Mouse (Mus musculus) heart, embryonic 13.5 days (tissue): ENCODE data around the gene Senp7. TPM values are rescaled to one million over a fixed set of nuclear protein-coding genes. Genes with fewer than 3 reads are reported as not detected.

ENCODE experiments used
- ATAC-seq: fragments of 200-750 bp; cut with Nextera tagmentation; 2 replicates; pipeline ENCODE4 v1.8.0; 2017; ENCODE audit warnings: moderate TSS enrichment; ENCODE audit not compliant: insufficient number of reproducible peaks, low FRiP score, low TSS enrichment; ENCODE audit errors: extremely low read depth
- H3K27ac ChIP-seq: fragments of 300-500 bp; sonication (generic); replicated peaks from 2 replicates; pipeline ENCODE4 v1.5.1; 2015; ENCODE audit warnings: moderate library complexity, mild to moderate bottlenecking, inconsistent platforms
- H3K27me3 ChIP-seq: fragments of 300-500 bp; sonication (generic); replicated peaks from 2 replicates; pipeline ENCODE4 v1.6.1; 2015; ENCODE audit warnings: mild to moderate bottlenecking, inconsistent platforms
- H3K36me3 ChIP-seq: fragments of 300-500 bp; sonication (generic); 2 replicates; pipeline ENCODE4 v1.6.1; 2015; ENCODE audit warnings: mild to moderate bottlenecking, inconsistent platforms
- H3K4me1 ChIP-seq: fragments of 300-500 bp; sonication (generic); 2 replicates; pipeline ENCODE4 v1.6.1; 2015; ENCODE audit warnings: inconsistent platforms
- H3K4me2 ChIP-seq: fragments of 300-500 bp; sonication (generic); 2 replicates; pipeline ENCODE4 v1.6.1; 2015; ENCODE audit warnings: inconsistent platforms, mild to moderate bottlenecking, moderate library complexity
- H3K4me3 ChIP-seq: fragments of 300-500 bp; sonication (generic); 2 replicates; pipeline ENCODE4 v1.5.1; 2015; ENCODE audit warnings: moderate library complexity, mild to moderate bottlenecking, inconsistent platforms
- H3K9ac ChIP-seq: fragments of 300-500 bp; sonication (generic); 2 replicates; pipeline ENCODE4 v1.6.1; 2015; ENCODE audit warnings: inconsistent platforms, mild to moderate bottlenecking, moderate library complexity
- H3K9me3 ChIP-seq: fragments of 300-500 bp; sonication (generic); 2 replicates; pipeline ENCODE4 v1.6.1; 2016; ENCODE audit warnings: inconsistent platforms
- WGBS: fragments of 180-500 bp; shearing (Covaris S2); methylation state at CpG from one replicate; pipeline ENCODE4 v1.1.7; 2015; ENCODE audit warnings: mixed read lengths; 5-methylcytosine and 5-hydroxymethylcytosine counted together
- microRNA-seq: library from miRNA; unstranded; fragments of <30 nt; microRNA quantifications from one replicate; pipeline ENCODE4, GENCODE M21; 2016
- polyA plus RNA-seq: library from polyadenylated mRNA; unstranded; fragments of >200 nt; fragmentation: Nextera tagmentation; extraction: Ambion mirVana; gene quantifications from 2 replicates; pipeline ENCODE4 v1.2.1, GENCODE M21; 2015

Gene Senp7
- polyA plus RNA-seq, 1 experiment from 2014 or later, result 19.0 TPM

- Histone ChIP-seq H3K9me3 (no peaks in the 10 kb centered on the region), H3K4me2 (no peak overlapping the region), H3K9ac (no peak overlapping the region), H3K27me3 (no peaks in the 10 kb centered on the region), H3K4me3 (no peak overlapping the region), H3K4me1 (0 out of 2 replicates have a peak, but pooled peaks cover 3% of the 10 kb centered on the region), H3K27ac (no peak overlapping the region), H3K36me3 (peaks cover 10% of the 10 kb centered on the region)
- 48% methylated on average over 10 of the region's 10 CpGs for WGBS
- ATAC-seq, result no peak
Observed at GRCm38 (mm10) chr16:56231300-56231699, 183.2 kb downstream of the Senp7 start.

GRCm38 (mm10) chr16:56232736-56233135, 184.6 kb downstream of the Senp7 start:
- Histone ChIP-seq H3K27ac (no peak overlapping the region), H3K27me3 (no peaks in the 10 kb centered on the region), H3K9me3 (no peaks in the 10 kb centered on the region), H3K4me1 (peaks cover 8% of the 10 kb centered on the region), H3K4me2 (no peak overlapping the region), H3K36me3 (peaks cover 10% of the 10 kb centered on the region), H3K9ac (no peak overlapping the region), H3K4me3 (no peak overlapping the region)
- ATAC-seq, result no peak
- 75% methylated on average over 10 of the region's 10 CpGs for WGBS

Small RNA genes lying within 50 kb of the gene (microRNA-seq; reads per million reads assigned to microRNA genes)
- not detected for gene Gm24047

Other genes with a start within 250 kb of the Senp7 start
- 2.1 and 2.5 TPM in 2 replicates for gene Nfkbiz, start 209.4 kb upstream of the Senp7 start, polyA plus RNA-seq
- 0.53 and 0.59 TPM in 2 replicates for gene Nxpe3, start 153.1 kb upstream of the Senp7 start, polyA plus RNA-seq
- 7.5 and 9.1 TPM in 2 replicates for gene Cep97, start 113.5 kb upstream of the Senp7 start, polyA plus RNA-seq
- 547 and 552 TPM in 2 replicates for gene Rpl24, start 82.1 kb upstream of the Senp7 start, polyA plus RNA-seq
- 10.7 and 11.3 TPM in 2 replicates for gene Zbtb11, start 74.5 kb upstream of the Senp7 start, polyA plus RNA-seq
- 144 and 158 TPM in 2 replicates for gene Pcnp, start 18.6 kb upstream of the Senp7 start, polyA plus RNA-seq
- 18.2 and 18.8 TPM in 2 replicates for gene Trmt10c, start 10.5 kb upstream of the Senp7 start, polyA plus RNA-seq
- gene Impg2, start 156.0 kb downstream of the Senp7 start, polyA plus RNA-seq, result 0.07 and 0.20 TPM in 2 replicates